Mouse (Mus musculus) testis, adult 2 months (tissue): ENCODE data around the gene Cdk5rap3. TPM values are rescaled to one million over a fixed set of nuclear protein-coding genes. Genes with fewer than 3 reads are reported as not detected.

Source experiments
- H3K27ac ChIP-seq: fragments of 200-500 bp; 2 replicates; pipeline ENCODE4 v1.5.1; 2012; ENCODE audit warnings: low read depth, low read length; ENCODE audit not compliant: control insufficient read depth, insufficient read depth
- H3K27me3 ChIP-seq: fragments of 200-500 bp; 2 replicates; pipeline ENCODE4 v1.6.1; 2012; ENCODE audit warnings: mild to moderate bottlenecking, low read length, moderate library complexity; ENCODE audit not compliant: control insufficient read depth, insufficient read depth
- H3K36me3 ChIP-seq: fragments of 200-500 bp; 2 replicates; pipeline ENCODE4 v1.6.1; 2012; ENCODE audit warnings: mild to moderate bottlenecking, low read length; ENCODE audit not compliant: control insufficient read depth, insufficient read depth
- H3K4me1 ChIP-seq: fragments of 200-500 bp; 2 replicates; pipeline ENCODE4 v1.6.1; 2012; ENCODE audit warnings: low read length; ENCODE audit not compliant: control insufficient read depth, insufficient read depth
- H3K4me3 ChIP-seq: fragments of 200-500 bp; 2 replicates; pipeline ENCODE4 v1.5.1; 2012; ENCODE audit warnings: low read depth, mild to moderate bottlenecking, low read length, moderate library complexity, mixed read lengths; ENCODE audit not compliant: control insufficient read depth
- CTCF ChIP-seq: fragments of 200-500 bp; IDR thresholded peaks from 2 replicates; pipeline ENCODE4 v1.5.1; 2012; ENCODE audit warnings: low read depth, mild to moderate bottlenecking, inconsistent platforms, low read length, moderate library complexity; ENCODE audit not compliant: control insufficient read depth, insufficient read depth, insufficient replicate concordance
- POLR2A ChIP-seq: fragments of 200-500 bp; IDR thresholded peaks from 2 replicates; pipeline ENCODE4 v1.6.1; 2012; ENCODE audit warnings: low read depth, mild to moderate bottlenecking, inconsistent platforms, low read length, moderate library complexity; ENCODE audit not compliant: control insufficient read depth
- polyA plus RNA-seq: library from polyadenylated mRNA; depleted of rRNA; stranded (reverse); fragments of >200 nt; gene quantifications from 2 replicates; pipeline ENCODE4 v1.2.3, GENCODE M21; 2012

The Cdk5rap3 gene
- polyA plus RNA-seq, 1 experiment, result 75.0 TPM

DNA sequence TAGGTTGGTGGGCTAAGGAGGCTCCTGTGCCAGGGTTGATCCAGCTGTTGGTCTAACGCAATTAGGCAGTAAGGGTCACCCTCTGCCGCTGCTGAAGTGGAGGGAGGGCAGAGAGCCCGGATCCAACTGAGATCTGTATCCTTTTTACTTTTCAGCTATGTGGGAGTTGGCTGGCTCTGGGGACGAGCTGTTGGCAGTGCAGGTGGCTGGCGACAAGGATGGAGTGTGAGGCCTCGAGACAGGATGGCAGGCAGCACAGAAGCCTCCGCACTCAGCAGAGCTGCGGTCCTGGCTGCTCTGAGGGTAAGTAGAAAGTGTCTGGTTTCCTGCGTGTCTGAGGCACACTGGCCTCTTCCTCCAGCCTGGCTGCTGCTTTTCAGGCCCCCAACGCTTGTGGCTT is 36.1 kb upstream of the Cdk5rap3 start:
- H3K4me1 ChIP-seq, result peaks cover 2% of the 10 kb centered on the region
- no peaks in the 10 kb centered on the region for H3K27me3 ChIP-seq
- no peak overlapping the region for H3K4me3 ChIP-seq
- TF ChIP-seq CTCF (no peak), POLR2A (no peak)
- no peak overlapping the region for H3K27ac ChIP-seq
- peaks cover 8% of the 10 kb centered on the region for H3K36me3 ChIP-seq

DNA sequence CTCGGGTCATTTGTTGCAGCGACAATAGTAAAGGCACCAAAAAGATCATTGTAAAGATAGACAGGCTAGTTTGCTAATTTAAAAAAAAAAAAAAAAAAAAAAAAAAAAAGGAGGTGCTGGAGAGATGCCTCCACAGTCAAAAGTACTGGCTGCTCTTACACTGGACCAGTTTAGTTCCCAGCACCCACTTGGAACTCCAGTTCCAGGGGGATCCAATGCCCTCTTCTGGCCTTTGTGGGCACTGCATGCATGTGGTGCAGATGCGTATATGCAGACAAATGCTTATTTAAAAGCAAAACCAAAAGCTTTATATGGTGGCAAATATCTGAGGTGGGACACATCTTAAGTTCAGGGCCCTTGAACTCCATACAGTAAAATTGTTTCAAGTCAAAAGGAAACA is 34.5 kb upstream of the Cdk5rap3 start:
- peaks cover 4% of the 10 kb centered on the region for H3K4me1 ChIP-seq
- no peak overlapping the region for H3K4me3 ChIP-seq
- peak; percentile 26; the same call in 1 of the 2 replicates for TF ChIP-seq CTCF
- TF ChIP-seq POLR2A, result no peak
- no peaks in the 10 kb centered on the region for H3K36me3 ChIP-seq
- no peak overlapping the region for H3K27ac ChIP-seq
- H3K27me3 ChIP-seq, result no peaks in the 10 kb centered on the region

DNA sequence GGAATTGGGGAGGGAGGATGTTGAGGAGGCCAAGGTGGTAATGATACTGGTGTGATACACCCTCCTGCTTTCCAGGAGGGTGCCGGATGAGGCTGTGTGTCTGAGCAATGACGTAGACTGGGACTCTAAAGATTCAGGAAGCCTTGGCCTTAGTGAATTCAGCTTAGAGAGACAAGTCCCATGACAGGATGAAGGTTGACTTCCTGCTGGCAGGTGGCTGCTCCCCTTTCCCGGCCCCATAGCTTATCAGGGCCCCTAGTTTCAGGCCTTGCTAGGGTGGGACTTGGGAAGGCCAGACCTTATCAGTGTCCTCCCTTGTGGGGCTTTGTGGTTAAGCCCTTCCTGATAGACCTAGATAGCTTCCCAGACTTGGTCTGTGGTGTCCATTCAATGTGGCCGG is 31.6 kb upstream of the Cdk5rap3 start:
- Histone ChIP-seq H3K4me1 (peaks cover 20% of the 10 kb centered on the region), H3K27ac (no peak overlapping the region), H3K27me3 (no peaks in the 10 kb centered on the region), H3K36me3 (no peaks in the 10 kb centered on the region), H3K4me3 (no peak overlapping the region)
- no peak for TF ChIP-seq POLR2A
- TF ChIP-seq CTCF, result no peak

DNA sequence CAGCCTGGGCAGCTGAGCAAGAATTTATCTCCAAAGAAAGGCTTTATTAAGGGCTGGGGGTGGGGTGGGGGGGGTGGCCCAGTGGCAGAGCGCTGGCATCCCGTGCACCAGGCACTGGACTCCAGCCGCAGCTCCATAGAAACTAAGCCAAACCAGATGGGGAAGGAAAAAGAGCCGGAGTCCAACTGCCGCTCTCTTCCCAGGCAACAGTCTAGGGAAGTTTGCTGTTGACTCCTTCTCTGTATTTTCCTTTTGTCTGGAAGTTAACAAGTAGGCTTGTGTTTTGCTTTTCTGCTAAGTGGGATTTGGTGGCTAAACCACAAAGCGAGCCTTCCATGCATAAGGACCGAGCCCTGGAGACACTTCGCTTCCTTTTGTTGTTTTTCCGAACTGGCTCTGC is 30.2 kb upstream of the Cdk5rap3 start:
- no peak overlapping the region for H3K4me3 ChIP-seq
- no peak overlapping the region for H3K27ac ChIP-seq
- TF ChIP-seq CTCF, result no peak
- TF ChIP-seq POLR2A, result no peak
- H3K27me3 ChIP-seq, result no peaks in the 10 kb centered on the region
- no peaks in the 10 kb centered on the region for H3K36me3 ChIP-seq
- peaks cover 20% of the 10 kb centered on the region for H3K4me1 ChIP-seq

GRCm38 (mm10) chr11:96944844-96945580 is 28.7 kb upstream of the Cdk5rap3 start:
- Histone ChIP-seq H3K4me3 (no peak overlapping the region), H3K36me3 (no peaks in the 10 kb centered on the region), H3K27ac (no peak overlapping the region), H3K4me1 (peaks cover 20% of the 10 kb centered on the region), H3K27me3 (no peaks in the 10 kb centered on the region)
- TF ChIP-seq POLR2A (no peak), CTCF (no peak)

DNA sequence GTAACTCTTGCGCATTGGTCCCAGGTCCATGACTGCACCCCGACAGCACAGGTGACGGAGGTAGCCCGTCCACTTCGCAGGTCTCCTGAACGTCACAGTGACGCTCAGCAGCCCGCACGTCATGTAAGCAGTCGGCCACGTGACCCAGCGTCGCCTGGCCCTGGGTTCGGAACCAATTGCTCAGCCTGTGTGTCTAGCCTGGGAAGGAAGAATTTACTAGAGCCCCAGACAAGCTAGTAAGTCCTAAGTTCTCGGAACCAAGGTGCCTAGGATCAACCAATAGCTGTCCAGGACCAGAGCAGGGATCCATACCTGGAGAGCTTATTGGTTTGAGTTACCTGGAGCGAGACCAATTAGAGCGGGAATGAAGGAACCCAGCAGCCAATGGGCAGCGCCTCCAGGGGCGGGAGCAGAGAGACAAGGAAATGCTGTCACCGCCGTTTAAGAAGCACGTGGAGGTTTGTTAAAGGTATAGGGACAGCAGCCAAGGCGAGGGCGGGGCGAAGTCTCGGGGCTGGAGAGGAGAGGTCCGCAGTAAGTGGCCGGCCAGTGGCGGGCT is 27.5 kb upstream of the Cdk5rap3 start, which contains the start of gene Pnpo:
Gene Pnpo, minus strand, starts transcription at position 241 of the 559 bp plus-strand sequence.
- Histone ChIP-seq H3K36me3 (no peaks in the 10 kb centered on the region), H3K4me1 (peaks cover 21% of the 10 kb centered on the region), H3K4me3 (peak within 1 kb of the TSS; percentile 73), H3K27me3 (no peaks in the 10 kb centered on the region), H3K27ac (peak within 1 kb of the TSS; percentile 62)
- TF ChIP-seq CTCF (no peak), POLR2A (peak; percentile 47; the same call in 1 of the 2 replicates)

- TF ChIP-seq POLR2A, result no peak
- no peak for TF ChIP-seq CTCF
- no peaks in the 10 kb centered on the region for H3K36me3 ChIP-seq
- no peaks in the 10 kb centered on the region for H3K27me3 ChIP-seq
- no peak overlapping the region for H3K27ac ChIP-seq
- H3K4me1 ChIP-seq, result peaks cover 19% of the 10 kb centered on the region
- H3K4me3 ChIP-seq, result no peak overlapping the region
Measured at GRCm38 (mm10) chr11:96941989-96942590, 25.8 kb upstream of the Cdk5rap3 start.
